Mouse (Mus musculus): Measurements from ENCODE around the gene Zfr.

DNA sequence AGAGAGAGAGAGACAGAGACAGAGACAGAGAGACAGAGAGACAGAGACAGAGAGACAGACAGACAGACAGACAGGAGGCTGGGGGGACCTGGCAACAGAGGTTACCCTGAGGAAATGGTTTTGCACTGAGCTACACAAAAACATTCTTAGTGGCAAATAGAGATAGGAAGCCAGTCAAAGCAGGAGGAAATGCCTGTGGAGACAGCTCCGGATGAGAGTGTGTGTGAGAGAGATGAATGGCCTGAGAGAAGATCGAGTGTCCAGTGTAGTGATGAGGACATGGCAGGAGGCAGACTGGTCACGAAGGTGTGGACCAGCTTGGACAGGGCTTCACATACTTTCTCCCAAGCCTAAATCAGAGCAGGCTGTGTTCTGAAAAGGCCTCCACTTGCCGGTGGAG lies 107.4 kb downstream of the Zfr start:
- TF ChIP-seq CTCF (IDR thresholded peaks at IDR 0.05; ENCODE audit: borderline replicate concordance, control insufficient read depth, extremely low read depth, insufficient read depth, low read length, poor library complexity) (no peak), POLR2A (IDR thresholded peaks at IDR 0.05; ENCODE audit: control insufficient read depth, extremely low read depth, insufficient read depth, low read length, poor library complexity) (no peak)
